Mouse (Mus musculus) megakaryocyte, embryonic 14.5 days (primary cell): ENCODE data around the gene Rad50.

Source experiments
- FLI1 ChIP-seq: IDR thresholded peaks from 2 replicates; pipeline ENCODE4 v1.6.1; 2012; ENCODE audit warnings: low read length, inconsistent platforms, mixed read lengths
- GATA1 ChIP-seq: IDR thresholded peaks from 3 replicates; pipeline ENCODE4 v1.6.1; 2012; ENCODE audit warnings: mixed read lengths, low read length, inconsistent platforms, borderline replicate concordance

- TF ChIP-seq GATA1 (no peak), FLI1 (no peak)
Measured at GRCm38 (mm10) chr11:53742353-53742752, 35.2 kb upstream of the Rad50 start.
